Mouse (Mus musculus) frontal cortex, postnatal 36 days (tissue): ENCODE measurements around the gene Cd109.

ENCODE experiments used
- DNase-seq, 2 experiments: peaks; one replicate each; pipeline ENCODE4 v3.0.0; 2022; ENCODE audit warnings: low spot score in 2 of 2

Gene Cd109

GRCm38 (mm10) chr9:78641386-78641785, 26.0 kb downstream of the Cd109 start:
- DNase-seq, result no peak

- peak in 1 of 2 experiments; percentile 33 for DNase-seq
These were observed 30.8 kb downstream of the Cd109 start for GRCm38 (mm10) chr9:78646008-78646777.

DNA sequence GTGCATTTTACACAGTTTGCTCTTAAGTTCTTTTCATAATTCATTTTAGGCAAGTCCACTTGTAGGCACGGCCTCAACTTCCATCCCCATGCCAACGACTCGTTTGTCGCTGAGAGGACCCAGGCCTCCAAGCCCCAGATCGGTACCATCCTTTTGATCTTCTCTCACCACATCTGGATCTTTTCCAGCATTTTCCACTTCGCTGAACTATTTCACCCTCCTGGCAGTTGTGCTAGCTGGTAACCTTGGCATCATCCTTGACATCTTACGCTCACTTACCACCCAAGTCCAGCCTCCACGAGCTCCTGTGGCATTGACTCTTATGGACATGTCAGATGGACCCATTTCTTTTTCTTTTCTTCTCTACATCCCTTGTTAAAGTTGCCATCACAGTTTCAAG, 33.3 kb downstream of the Cd109 start:
- no peak for DNase-seq

GRCm38 (mm10) chr9:78649398-78649797, 34.1 kb downstream of the Cd109 start:
- no peak for DNase-seq

DNA sequence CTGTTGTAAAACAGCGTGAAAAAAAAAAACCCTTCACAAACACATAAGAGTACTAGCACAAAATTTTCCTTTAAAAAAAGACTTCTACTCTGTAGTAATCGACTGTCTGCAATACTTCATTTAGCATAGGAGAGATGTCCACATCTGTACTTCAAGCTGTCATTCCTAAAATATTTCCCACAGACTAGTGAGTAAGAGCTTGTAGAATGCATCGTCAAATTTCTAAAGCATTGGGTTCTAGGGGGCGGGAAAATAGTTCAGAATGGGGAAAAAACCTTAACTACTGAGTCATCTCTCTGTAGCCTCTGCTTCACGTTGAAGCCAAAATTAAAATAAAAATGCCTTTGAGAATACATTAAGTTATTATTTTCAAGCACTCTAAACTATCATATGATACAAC, 42.2 kb downstream of the Cd109 start:
- DNase-seq, result no peak

DNA sequence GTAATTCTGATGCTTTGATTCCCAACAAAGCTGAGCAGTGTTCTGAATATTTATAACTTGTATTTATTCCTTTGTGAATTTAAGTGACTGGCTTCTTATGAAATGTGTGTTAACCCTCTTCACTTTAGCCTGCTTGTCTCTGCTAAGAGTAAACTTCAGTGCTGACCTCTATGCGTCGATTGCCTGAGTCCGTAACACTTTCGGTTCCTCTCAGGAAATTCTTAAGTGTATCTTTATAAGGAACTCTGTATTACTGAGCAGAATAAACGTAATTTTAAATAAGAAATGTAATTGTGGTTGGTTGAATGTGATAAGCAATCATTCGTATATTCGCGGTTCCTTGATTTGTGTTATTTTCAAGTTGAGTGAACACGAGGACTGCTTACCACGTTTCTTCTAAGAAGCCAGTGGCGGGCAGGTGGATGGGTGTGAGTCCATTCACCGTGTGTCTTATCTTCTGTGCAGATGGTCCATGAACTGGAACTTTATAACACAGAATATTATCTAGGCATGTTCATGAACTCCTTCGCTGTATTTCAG, 56.2 kb downstream of the Cd109 start:
- no peak for DNase-seq

- DNase-seq, result peak; percentile 53 to 71
These were observed 85.3 kb downstream of the Cd109 start for GRCm38 (mm10) chr9:78700691-78701090.

GRCm38 (mm10) chr9:78702509-78703239, 87.3 kb downstream of the Cd109 start:
- DNase-seq, result no peak

DNA sequence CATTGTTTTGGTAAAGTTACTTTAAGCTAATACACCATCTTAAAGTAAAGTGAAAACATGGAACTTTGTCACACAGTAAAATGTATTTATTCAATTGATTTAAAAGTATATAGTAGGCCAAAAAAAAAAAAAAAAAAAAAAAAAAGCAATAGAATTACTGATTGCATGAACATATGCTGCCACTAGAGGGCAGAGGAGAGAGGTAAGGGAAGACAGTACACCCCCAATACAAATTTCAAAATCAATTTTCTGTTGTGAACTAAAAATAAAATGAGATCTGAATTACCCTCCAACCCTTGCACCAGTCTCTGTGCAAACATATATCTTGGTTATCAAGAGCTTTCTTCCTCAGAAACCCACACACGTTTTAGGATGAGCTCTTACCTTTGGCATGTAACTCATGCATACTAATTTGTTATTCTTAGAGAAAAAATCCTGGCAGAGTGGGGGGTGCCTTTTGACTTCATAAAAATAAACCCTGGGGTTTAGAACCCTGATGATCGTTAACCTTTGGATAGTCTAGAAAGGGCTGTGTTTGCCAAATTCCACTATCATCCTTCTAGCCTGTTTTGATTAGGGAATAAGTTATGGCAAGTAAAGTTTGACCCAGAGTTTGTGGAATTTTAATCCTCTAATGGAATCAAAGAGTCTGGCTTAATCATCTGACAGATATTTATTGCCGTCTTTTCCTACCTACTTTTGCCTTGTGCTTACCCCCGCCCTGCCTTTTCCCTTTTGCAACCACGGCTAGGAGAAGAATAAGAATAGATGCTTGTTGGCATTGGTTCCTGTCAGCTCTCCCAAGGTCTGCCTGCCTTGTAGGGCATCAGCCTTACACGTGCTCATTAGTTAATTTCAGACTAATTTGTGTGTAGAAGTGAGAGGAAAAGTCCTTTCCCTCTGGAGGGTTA, 105.8 kb downstream of the Cd109 start:
- no peak for DNase-seq

DNA sequence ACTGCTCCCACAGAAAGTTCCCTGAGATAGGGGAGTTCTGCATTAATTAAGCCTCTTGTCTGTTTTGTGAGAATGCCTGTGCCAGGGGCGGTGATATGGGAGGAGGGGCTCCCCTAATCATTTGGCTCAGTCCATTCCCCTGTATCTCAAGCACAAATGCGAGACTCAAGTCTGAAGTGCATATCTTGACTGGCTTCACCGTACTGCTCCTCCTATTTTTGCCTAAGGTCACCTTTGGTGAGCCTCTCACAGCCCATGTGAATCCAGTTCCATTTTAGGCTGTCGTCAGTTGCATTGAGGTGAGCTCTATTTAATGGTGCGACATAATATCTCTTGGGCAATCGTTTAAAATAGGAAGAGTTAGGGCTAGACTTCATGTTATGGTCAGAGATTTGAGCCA, 116.6 kb downstream of the Cd109 start:
- no peak for DNase-seq

DNA sequence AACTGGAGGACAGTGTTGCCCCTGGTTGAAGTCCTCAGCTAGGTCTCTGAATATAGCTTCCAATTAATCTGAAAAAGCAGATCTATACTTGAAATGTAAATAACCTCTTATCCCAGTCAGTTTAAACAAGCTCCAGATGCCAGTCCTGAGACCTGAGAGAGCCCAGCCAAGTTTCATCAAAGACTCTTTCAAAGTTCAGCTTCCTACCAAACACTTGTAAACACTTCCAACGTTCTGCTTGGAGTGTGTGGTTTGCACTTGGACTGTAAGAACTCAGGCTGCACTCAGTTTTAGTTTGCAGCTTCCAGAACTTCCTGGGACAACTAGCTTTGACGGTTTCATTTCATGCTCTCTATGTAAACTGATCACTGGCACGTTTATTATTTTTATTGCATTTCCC, 120.2 kb downstream of the Cd109 start:
- DNase-seq, result no peak

- DNase-seq, result no peak
These were observed 126.7 kb downstream of the Cd109 start for GRCm38 (mm10) chr9:78742012-78742411.

DNA sequence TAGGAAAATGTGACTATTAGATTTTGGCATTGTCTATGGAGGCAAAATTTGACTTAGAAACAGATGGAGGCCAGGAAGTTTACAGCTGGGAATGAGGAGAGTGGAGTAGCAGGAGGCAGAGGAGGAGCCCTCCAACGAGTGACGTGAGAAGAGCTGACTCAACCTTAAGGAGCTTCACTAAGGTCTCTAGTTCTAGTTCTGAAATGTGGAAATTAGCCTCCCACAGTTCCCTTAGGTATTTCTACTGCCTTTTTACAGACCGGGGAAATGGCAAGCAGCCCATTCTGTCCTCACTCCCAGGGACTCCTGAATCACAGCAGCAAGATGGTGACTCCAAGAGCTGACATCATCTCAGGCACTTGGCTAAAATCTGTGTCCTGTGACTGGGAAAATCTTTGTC, 134.9 kb downstream of the Cd109 start:
- DNase-seq, result peak in 1 of 2 experiments; percentile 2
